Mouse (Mus musculus): ENCODE measurements around the gene Ddias. TPM values are rescaled to one million over a fixed set of nuclear protein-coding genes. Genes with fewer than 3 reads are reported as not detected.
A peak's percentile ranks its signal among the peaks of the same experiment; 100 is the strongest.

The Ddias gene
- polyA plus RNA-seq, 1 experiment, result 0.28 TPM

- Histone ChIP-seq H3K27me3 (ENCODE audit: control insufficient read depth, insufficient read depth, low read length) (no peaks in the 10 kb centered on the region), H3K4me3 (ENCODE audit: extremely low read depth, insufficient read depth, insufficient read length) (no peak overlapping the region), H3K36me3 (ENCODE audit: control insufficient read depth, insufficient read depth, low read length) (peaks cover 5% of the 10 kb centered on the region), H3K27ac (ENCODE audit: insufficient read depth, low read length) (no peak overlapping the region), H3K4me1 (ENCODE audit: control insufficient read depth, insufficient read depth, insufficient read length) (peaks cover 11% of the 10 kb centered on the region)
- TF ChIP-seq POLR2A (IDR thresholded peaks at IDR 0.05; ENCODE audit: low read depth, low read length), result no peak
- 63% methylated on average over 9 of the region's 9 CpGs for WGBS
- no peak for DNase-seq (ENCODE audit: low read depth in 1 of 2, low spot score in 2 of 2)
Measured at GRCm38 (mm10) chr7:92883850-92884716, 10.0 kb upstream of the Ddias start.

GRCm38 (mm10) chr7:92878575-92879285 is 4.7 kb upstream of the Ddias start:
- Histone ChIP-seq H3K27me3 (ENCODE audit: control insufficient read depth, insufficient read depth, low read length) (no peaks in the 10 kb centered on the region), H3K4me3 (ENCODE audit: extremely low read depth, insufficient read depth, insufficient read length) (peak overlapping the region; percentile 33; the same call in 1 of the 2 replicates), H3K27ac (ENCODE audit: insufficient read depth, low read length) (peak overlapping the region; percentile 75), H3K36me3 (ENCODE audit: control insufficient read depth, insufficient read depth, low read length) (no peaks in the 10 kb centered on the region; the same call in 1 of the 2 replicates), H3K4me1 (ENCODE audit: control insufficient read depth, insufficient read depth, insufficient read length) (peaks cover 6% of the 10 kb centered on the region)
- WGBS, result 26% methylated on average over 7 of the region's 7 CpGs
- no peak; the same call in 1 of the 2 replicates for TF ChIP-seq POLR2A (IDR thresholded peaks at IDR 0.05; ENCODE audit: low read depth, low read length)
- TF ChIP-seq CTCF (IDR thresholded peaks at IDR 0.05; ENCODE audit: extremely low read depth, insufficient read depth, insufficient read length, insufficient replicate concordance), result no peak
- DNase-seq (ENCODE audit: low read depth in 1 of 2, low spot score in 2 of 2), result peak; percentile 53 to 65

- TF ChIP-seq POLR2A (IDR thresholded peaks at IDR 0.05; ENCODE audit: low read depth, low read length) (no peak), CTCF (IDR thresholded peaks at IDR 0.05; ENCODE audit: extremely low read depth, insufficient read depth, insufficient read length, insufficient replicate concordance) (no peak)
- DNase-seq (ENCODE audit: low read depth in 1 of 2, low spot score in 2 of 2), result no peak
- 7% methylated on average over 7 of the region's 7 CpGs for WGBS
- Histone ChIP-seq H3K27ac (ENCODE audit: insufficient read depth, low read length) (peak overlapping the region; percentile 81; the same call in 1 of the 2 replicates), H3K27me3 (ENCODE audit: control insufficient read depth, insufficient read depth, low read length) (no peaks in the 10 kb centered on the region), H3K36me3 (ENCODE audit: control insufficient read depth, insufficient read depth, low read length) (no peaks in the 10 kb centered on the region), H3K4me1 (ENCODE audit: control insufficient read depth, insufficient read depth, insufficient read length) (peaks cover 6% of the 10 kb centered on the region), H3K4me3 (ENCODE audit: extremely low read depth, insufficient read depth, insufficient read length) (peak overlapping the region; percentile 49)
Measured at GRCm38 (mm10) chr7:92876538-92876937, 2.5 kb upstream of the Ddias start.

- Histone ChIP-seq H3K36me3 (ENCODE audit: control insufficient read depth, insufficient read depth, low read length) (no peaks in the 10 kb centered on the region), H3K27ac (ENCODE audit: insufficient read depth, low read length) (peak overlapping the region; percentile 68; the same call in 1 of the 2 replicates), H3K27me3 (ENCODE audit: control insufficient read depth, insufficient read depth, low read length) (no peaks in the 10 kb centered on the region), H3K4me3 (ENCODE audit: extremely low read depth, insufficient read depth, insufficient read length) (peak overlapping the region; percentile 38), H3K4me1 (ENCODE audit: control insufficient read depth, insufficient read depth, insufficient read length) (peaks cover 6% of the 10 kb centered on the region)
- no peak for DNase-seq (ENCODE audit: low read depth in 1 of 2, low spot score in 2 of 2)
- TF ChIP-seq POLR2A (IDR thresholded peaks at IDR 0.05; ENCODE audit: low read depth, low read length) (no peak), CTCF (IDR thresholded peaks at IDR 0.05; ENCODE audit: extremely low read depth, insufficient read depth, insufficient read length, insufficient replicate concordance) (no peak)
- 15% methylated on average over 3 of the region's 3 CpGs for WGBS
Measured at GRCm38 (mm10) chr7:92876066-92876465, 2.0 kb upstream of the Ddias start.

- Histone ChIP-seq H3K27me3 (ENCODE audit: control insufficient read depth, insufficient read depth, low read length) (no peaks in the 10 kb centered on the region), H3K4me3 (ENCODE audit: extremely low read depth, insufficient read depth, insufficient read length) (peak overlapping the region; percentile 88), H3K4me1 (ENCODE audit: control insufficient read depth, insufficient read depth, insufficient read length) (peaks cover 6% of the 10 kb centered on the region), H3K36me3 (ENCODE audit: control insufficient read depth, insufficient read depth, low read length) (no peaks in the 10 kb centered on the region), H3K27ac (ENCODE audit: insufficient read depth, low read length) (peak overlapping the region; percentile 99)
- WGBS, result under 1% methylated on average over 29 of the region's 29 CpGs
- peak; percentile 90 to 93 for DNase-seq (ENCODE audit: low read depth in 1 of 2, low spot score in 2 of 2)
- TF ChIP-seq POLR2A (IDR thresholded peaks at IDR 0.05; ENCODE audit: low read depth, low read length) (peak; percentile 44), CTCF (IDR thresholded peaks at IDR 0.05; ENCODE audit: extremely low read depth, insufficient read depth, insufficient read length, insufficient replicate concordance) (no peak)
Measured at GRCm38 (mm10) chr7:92874761-92875408, 838 bp upstream of the Ddias start.

GRCm38 (mm10) chr7:92871596-92871995 is 2.5 kb downstream of the Ddias start:
- no peak for DNase-seq (ENCODE audit: low read depth in 1 of 2, low spot score in 2 of 2)
- 85% methylated on average over 4 of the region's 4 CpGs for WGBS
- no peak overlapping the region for H3K4me3 ChIP-seq (ENCODE audit: extremely low read depth, insufficient read depth, insufficient read length)
- no peaks in the 10 kb centered on the region for H3K27me3 ChIP-seq (ENCODE audit: control insufficient read depth, insufficient read depth, low read length)
- no peak for TF ChIP-seq POLR2A (IDR thresholded peaks at IDR 0.05; ENCODE audit: low read depth, low read length)
- no peak for TF ChIP-seq CTCF (IDR thresholded peaks at IDR 0.05; ENCODE audit: extremely low read depth, insufficient read depth, insufficient read length, insufficient replicate concordance)
- H3K36me3 ChIP-seq (ENCODE audit: control insufficient read depth, insufficient read depth, low read length), result no peaks in the 10 kb centered on the region
- H3K4me1 ChIP-seq (ENCODE audit: control insufficient read depth, insufficient read depth, insufficient read length), result no peaks in the 10 kb centered on the region; the same call in 1 of the 2 replicates
- H3K27ac ChIP-seq (ENCODE audit: insufficient read depth, low read length), result no peak overlapping the region

Data from spleen, adult 2 months (tissue).